Mouse (Mus musculus): Measurements from ENCODE around the gene Olfr146.

The Olfr146 gene

DNA sequence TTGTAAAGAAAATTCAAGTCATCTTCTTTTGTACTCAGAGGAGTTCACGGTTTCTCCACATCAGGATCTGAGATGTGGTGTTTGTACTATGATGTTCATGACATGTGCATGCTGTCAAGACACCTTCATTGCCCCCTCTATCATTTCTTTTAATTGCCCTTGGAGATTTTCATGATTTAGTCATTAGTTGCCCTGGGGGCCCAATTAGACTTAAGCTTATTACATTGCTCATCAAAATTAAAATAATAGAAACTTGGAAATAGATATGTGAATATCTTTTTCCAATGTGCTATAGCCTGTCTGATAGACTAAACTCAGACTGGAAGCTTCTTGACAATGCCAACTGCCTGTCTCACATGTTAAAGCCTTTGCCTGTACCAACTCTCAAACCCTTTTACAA lies at the start of gene Olfr146:
TSS of gene Olfr146 (minus strand) at position 101 of the 400 bp plus-strand sequence.
- no peak for DNase-seq (ENCODE audit: low spot score)

DNA sequence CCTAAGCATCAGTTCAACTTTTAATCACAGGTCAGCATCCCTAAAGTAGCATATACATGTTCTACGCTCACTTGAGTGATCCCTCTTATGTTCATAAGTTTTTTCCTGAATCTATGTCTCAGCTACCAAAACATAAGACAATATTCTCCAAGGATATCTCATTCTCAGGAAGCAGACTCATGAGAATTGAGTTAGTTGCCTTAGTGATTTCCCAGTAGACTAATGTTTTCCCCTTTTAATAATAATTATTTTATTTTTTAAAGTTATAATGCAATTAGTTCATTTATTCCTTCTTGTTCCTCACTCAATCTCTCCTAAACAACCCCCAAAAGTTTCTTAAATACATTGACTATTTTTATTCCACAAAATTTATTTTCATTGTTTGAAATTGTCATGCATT lies 41.7 kb upstream of the Olfr146 start, which contains the start of gene Olfr937:
TSS of gene Olfr937 (minus strand) at position 101 of the 400 bp plus-strand sequence.
- DNase-seq (ENCODE audit: low spot score), result no peak

GRCm38 (mm10) chr9:38999583-38999982 lies 23.6 kb downstream of the Olfr146 start, which contains the start of gene Olfr935:
TSS of gene Olfr935 (minus strand) at chr9:38999683.
- DNase-seq (ENCODE audit: low spot score), result no peak

- DNase-seq (ENCODE audit: low spot score), result no peak
Observed at GRCm38 (mm10) chr9:38988215-38988614, 35.0 kb downstream of the Olfr146 start, which contains the start of gene Olfr934. TSS of gene Olfr934 (minus strand) at chr9:38988315.

GRCm38 (mm10) chr9:38972013-38972412 lies 51.2 kb downstream of the Olfr146 start, which contains the start of gene Olfr933:
TSS of gene Olfr933 (plus strand) at chr9:38972313.
- no peak for DNase-seq (ENCODE audit: low spot score)

All from left cerebral cortex, adult 11 months (tissue).